Mouse (Mus musculus): ENCODE data around the gene Nlrp1a.

The Nlrp1a gene

DNA sequence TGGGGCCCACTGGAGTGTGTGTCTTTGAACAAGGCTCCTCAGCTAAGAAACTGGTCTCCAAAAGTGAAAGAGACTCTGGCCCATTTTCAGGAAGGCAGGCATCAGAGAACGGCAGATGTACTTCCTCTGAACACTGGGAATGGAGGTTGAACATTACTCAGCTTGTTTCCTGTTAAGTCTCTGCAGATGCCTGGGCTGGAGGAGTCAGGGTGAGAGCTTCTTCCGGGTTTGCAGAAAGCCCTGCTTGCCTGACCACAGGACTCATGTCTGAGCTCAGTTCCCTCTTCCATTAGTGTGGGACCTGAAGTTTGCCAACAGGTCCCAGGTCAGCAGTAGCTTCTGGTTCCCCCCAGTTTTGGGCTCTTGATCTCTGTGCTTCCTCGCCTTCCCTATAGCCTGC is at the start of gene Nlrp1a:
Gene Nlrp1a, minus strand, starts transcription at position 44 of the 400 bp plus-strand sequence.
- ChIA-PET CTCF (interaction anchor here in 2 of 4 experiments (0.6 to 0.9 kb wide), 2 partner anchors 86 to 342 kb away, joined by 4 read pairs; partner anchors contain the start of gene Nlrp1b (in 1 of the 2)), POLR2A (no interaction called here)

DNA sequence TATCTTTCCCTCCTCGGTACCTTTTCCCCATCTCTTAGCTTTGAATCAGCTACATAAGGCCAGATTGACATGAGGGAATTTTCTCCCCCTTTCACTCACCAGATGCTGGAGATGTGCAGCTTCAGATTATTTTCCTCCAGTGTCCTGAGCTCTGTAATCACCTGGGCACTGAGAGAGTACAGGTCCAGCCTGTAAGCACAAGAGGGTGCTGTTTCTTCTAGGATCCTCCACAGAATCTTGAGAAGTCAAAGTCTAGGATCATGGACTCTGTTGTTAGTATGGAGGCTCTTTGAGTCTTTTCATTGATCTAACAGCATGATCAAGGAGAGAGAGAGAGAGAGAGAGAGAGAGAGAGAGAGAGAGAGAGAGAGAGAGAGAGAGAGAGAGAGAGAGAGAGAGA is 25.1 kb upstream of the Nlrp1a start:
- CTCF ChIA-PET, result interaction anchor here in 1 of 4 experiments (0.6 kb wide), 1 partner anchor 1450 kb away, joined by 6 read pairs; no protein-coding TSS in a partner anchor

DNA sequence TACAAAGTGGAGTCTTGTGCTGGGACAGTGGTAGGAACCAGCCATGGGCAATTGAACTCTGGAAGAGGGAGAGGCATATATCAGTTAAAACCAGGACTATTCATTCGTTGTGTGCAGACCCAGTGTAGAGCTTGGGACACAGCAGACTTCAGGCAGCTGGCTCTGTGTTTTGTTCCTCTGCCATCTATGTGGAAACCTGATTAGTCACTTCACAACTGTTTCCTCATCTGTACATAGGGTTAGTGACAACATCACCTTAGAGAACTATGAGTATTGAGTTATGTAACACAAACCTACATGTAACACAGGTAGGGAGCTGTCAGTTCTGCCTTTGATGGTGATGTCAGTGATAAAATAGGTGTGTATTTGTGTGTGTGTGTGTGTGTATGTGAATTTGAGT is 19.6 kb upstream of the Nlrp1a start:
- ChIA-PET CTCF (no interaction called here), POLR2A (no interaction called here)

More for the DNA sequence above, 25.1 kb upstream of the Nlrp1a start:
- POLR2A ChIA-PET, result no interaction called here

DNA sequence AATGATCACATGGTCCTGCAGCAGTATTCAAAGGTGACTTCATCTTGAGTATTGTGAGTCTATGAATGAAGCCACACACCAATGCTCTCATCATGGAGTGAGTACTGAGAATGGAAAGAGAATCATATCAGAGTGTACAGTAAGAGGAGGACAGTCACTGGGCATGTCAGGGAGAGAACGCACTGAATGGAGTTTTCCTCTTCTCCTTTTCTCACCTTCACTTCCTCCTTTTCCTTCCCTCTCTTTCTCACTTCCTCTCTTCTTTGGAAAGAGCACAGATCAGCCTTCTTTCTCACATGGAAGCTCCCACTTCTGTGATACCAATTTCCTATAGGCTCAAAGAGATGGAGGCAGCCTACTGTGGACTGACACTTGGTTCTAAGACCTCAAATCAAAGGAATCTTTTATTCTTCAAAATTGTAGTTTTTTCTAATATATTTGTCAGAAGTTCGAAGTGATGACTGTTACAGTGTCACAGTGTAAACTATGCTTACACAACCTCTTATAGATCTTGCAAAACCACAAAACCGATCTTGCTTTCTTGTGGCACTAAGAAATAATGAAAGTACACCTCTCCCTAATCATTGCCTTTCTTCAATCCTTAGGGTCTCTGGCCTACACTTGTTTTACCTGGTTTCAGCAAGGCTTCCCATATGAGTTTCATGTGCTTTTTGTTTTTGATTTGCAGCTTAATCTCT is 15.1 kb upstream of the Nlrp1a start:
- ChIA-PET POLR2A (no interaction called here), CTCF (no interaction called here)

DNA sequence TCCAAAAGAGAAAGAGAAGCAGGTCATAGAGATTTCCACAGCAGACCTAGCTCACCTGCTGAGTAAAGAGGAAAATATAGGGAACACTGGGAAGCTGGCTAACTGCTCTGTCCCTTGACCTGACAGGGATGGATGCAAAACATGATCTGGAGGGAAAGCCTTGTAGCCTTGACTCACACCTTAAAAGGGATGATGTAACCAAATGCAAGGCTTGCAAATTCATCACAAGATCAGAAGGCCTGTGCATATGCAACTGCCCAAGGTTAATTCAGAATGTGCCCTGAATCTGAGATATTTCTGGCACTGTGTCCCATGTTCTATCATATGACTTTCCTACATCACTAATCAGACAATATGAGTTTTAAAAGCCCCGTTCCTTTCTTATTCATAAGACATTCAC is 10.8 kb upstream of the Nlrp1a start:
- ChIA-PET CTCF (no interaction called here), POLR2A (interaction anchor here in 1 of 4 experiments (1.2 kb wide), 1 partner anchor 10 kb away, joined by 3 read pairs; no protein-coding TSS in a partner anchor)

DNA sequence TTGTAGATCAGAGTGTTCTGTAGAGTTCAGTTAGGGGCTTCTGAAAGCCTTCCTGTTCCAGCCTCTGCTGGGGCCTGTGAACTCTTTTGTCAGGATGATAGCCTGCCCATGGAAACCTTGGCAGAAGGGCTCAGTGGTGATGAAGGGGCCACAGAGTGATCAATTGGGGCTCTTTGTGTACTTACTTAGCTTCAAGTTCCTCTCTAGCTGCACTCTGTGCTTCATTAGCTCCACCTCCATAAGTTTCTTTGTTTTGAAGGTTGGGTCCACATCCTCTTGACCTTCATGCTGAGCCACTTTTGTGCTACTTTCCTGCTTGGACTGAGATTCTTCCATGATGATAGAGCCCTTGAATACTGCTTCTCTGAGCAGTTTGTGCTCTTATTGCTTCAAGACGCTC is 2.5 kb downstream of the Nlrp1a start:
- POLR2A ChIA-PET, result no interaction called here
- CTCF ChIA-PET, result no interaction called here

DNA sequence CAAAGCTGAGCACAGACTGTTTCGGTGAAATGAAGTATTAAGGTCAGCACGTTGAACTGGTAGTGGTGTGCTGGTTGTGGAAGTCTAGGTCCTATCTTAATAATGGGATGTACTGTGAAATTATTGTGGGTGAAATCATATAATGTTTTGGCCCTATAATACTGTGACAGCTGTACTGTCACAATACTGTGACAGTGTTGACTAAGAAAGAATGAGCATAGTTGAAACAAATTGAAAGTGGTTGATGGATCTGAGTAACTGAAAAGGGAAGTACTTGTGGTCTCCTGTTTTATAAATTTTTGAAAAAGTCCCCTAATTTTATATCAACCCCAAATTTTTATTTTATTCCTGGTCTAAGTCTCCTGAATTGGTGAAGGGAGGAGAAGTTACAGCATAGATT is 37.4 kb downstream of the Nlrp1a start:
- POLR2A ChIA-PET, result no interaction called here
- CTCF ChIA-PET, result no interaction called here

DNA sequence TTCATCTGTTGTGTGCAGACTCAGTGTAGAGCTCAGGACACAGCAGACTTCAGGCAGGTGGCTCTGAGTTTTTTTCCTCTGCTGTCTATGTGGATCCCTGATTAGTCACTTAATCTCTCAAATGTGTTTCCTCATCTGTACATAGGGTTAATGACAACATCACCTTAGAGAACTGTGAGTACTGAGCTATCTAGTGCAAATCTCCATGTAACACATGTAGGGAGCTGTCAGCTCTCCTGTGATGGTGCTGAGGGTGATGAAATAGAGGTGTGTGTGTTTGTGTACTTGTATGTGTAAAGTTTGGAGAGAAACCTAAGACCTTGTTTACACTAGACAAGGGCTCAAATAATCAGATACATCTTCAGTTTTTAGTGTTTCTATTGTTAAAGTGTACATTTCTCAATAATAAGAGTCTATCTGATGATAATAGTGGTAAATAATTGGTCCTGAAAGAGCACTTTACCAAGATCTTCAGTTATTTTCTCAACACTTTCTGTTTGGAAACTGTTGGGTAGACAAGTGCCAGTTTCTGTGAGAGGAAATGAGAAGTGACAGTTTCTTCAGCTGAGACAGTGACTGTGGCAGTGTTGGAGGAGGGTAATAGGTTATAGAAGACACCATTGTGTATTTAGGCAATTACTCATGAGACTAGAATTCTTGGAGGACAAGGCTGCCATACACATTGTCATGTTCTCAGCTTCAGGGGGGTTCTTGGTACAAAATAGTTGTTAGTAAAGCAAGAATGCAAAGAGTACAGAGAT is 38.1 kb downstream of the Nlrp1a start:
- CTCF ChIA-PET, result interaction anchor here in 1 of 4 experiments (0.6 kb wide), 1 partner anchor 368 kb away, joined by 3 read pairs; no protein-coding TSS in a partner anchor
- POLR2A ChIA-PET, result no interaction called here

DNA sequence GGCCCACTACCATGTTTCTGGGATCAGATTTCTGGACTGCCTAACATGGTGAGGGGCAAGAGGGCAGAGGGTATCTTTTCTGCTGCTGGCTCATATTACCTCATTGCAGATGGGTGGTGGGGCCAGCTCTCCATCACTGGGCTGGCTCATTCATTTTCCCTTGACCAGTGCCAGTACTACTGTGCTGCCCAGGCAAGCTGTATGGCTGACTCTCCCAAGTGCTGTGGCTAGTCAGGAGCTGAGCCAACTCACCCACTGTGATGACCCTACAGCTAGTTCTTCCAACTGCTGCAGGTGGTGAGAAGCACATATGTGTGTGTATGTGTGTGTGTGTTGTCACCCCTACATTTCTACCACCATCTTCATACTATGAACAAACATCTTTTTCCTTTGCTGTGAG is 40.6 kb downstream of the Nlrp1a start:
- CTCF ChIA-PET, result no interaction called here

DNA sequence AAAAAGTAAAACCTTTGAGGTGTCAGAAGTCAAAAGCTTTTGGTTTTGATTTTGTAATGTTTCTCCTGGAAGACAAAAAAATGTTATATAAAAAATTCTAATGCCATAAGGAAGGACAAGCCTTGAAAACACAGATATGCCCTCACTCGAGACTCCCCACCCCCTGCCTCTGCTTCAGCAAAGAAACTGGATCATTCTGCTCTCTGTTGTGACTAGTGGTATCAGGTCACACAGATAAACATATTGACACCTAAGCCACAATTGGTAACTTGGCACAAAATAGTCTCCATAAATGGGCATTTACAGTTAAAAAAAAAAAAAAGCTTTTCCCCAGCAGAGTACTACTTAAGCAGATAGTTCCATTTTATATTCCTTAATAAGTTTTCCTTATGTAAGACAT is 68.2 kb downstream of the Nlrp1a start:
- ChIA-PET CTCF (no interaction called here), POLR2A (no interaction called here)

More for the DNA sequence above, 40.6 kb downstream of the Nlrp1a start:
- POLR2A ChIA-PET, result interaction anchor here in 1 of 4 experiments (0.8 kb wide), 1 partner anchor 286 kb away, joined by 4 read pairs; no protein-coding TSS in a partner anchor

DNA sequence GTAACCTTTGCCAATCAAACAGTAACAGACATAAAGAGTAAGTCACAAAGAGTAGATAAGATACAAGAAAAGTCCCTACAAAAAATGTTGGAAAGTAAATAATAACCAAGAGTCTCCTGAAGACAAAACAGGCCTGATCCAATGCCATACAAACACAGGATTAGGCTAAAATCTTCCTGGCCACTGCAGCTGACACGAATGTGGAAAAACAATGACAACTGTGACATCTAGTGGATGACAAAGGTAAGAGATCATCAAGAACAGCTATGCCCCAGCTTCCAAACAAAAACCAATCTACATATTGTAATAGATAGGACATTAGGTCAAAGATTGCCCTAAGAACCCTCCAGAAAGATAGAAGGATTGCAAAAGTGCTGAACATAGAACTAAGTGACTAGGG is 92.0 kb downstream of the Nlrp1a start:
- ChIA-PET CTCF (interaction anchor here in 2 of 4 experiments (0.6 to 2.3 kb wide), 4 partner anchors 151 to 423 kb away, joined by 4 to 12 read pairs (median 4); no protein-coding TSS in a partner anchor), POLR2A (interaction anchor here in 2 of 4 experiments (1.0 to 1.4 kb wide), 2 partner anchors 33 to 600 kb away, joined by 3 to 4 read pairs; partner anchors contain the start of genes Derl2 (in 1 of the 2) and Mis12 (in 1 of the 2))
